Mouse (Mus musculus) neural tube, embryonic 12.5 days (tissue): ENCODE data around the gene Baz1b. TPM values are rescaled to one million over a fixed set of nuclear protein-coding genes. Genes with fewer than 3 reads are reported as not detected.

ENCODE experiments used
- ATAC-seq: fragments of 200-750 bp; cut with Nextera tagmentation; 2 replicates; pipeline ENCODE4 v1.8.0; 2017; ENCODE audit warnings: low read depth, mild to moderate bottlenecking, moderate TSS enrichment, moderate library complexity; ENCODE audit not compliant: low FRiP score
- H3K27ac ChIP-seq: fragments of 300-500 bp; sonication (generic); 2 replicates; pipeline ENCODE4 v1.5.1; 2016
- H3K27me3 ChIP-seq: fragments of 300-500 bp; sonication (generic); replicated peaks from 2 replicates; pipeline ENCODE4 v1.6.1; 2016; ENCODE audit warnings: mild to moderate bottlenecking
- H3K36me3 ChIP-seq: fragments of 300-500 bp; sonication (generic); 2 replicates; pipeline ENCODE4 v1.6.1; 2016; ENCODE audit warnings: mild to moderate bottlenecking
- H3K4me1 ChIP-seq: fragments of 300-500 bp; sonication (generic); 2 replicates; pipeline ENCODE4 v1.6.1; 2016
- H3K4me2 ChIP-seq: fragments of 300-500 bp; sonication (generic); replicated peaks from 2 replicates; pipeline ENCODE4 v1.6.1; 2016; ENCODE audit warnings: mild to moderate bottlenecking
- H3K4me3 ChIP-seq: fragments of 300-500 bp; sonication (generic); 2 replicates; pipeline ENCODE4 v1.5.1; 2016
- H3K9ac ChIP-seq: fragments of 300-500 bp; sonication (generic); 2 replicates; pipeline ENCODE4 v1.6.1; 2016; ENCODE audit warnings: mild to moderate bottlenecking
- H3K9me3 ChIP-seq: fragments of 300-500 bp; sonication (generic); 2 replicates; pipeline ENCODE4 v1.6.1; 2016; ENCODE audit warnings: mild to moderate bottlenecking
- WGBS: fragments of 180-500 bp; shearing (Covaris S2); methylation state at CpG from one replicate; pipeline ENCODE4 v1.1.7; 2016; 5-methylcytosine and 5-hydroxymethylcytosine counted together
- polyA plus RNA-seq: library from polyadenylated mRNA; unstranded; fragments of >200 nt; fragmentation: Nextera tagmentation; extraction: Ambion mirVana; gene quantifications from 2 replicates; pipeline ENCODE4 v1.2.1, GENCODE M21; 2016

Baz1b gene
- polyA plus RNA-seq, 1 experiment from 2014 or later: 54.7 TPM

DNA sequence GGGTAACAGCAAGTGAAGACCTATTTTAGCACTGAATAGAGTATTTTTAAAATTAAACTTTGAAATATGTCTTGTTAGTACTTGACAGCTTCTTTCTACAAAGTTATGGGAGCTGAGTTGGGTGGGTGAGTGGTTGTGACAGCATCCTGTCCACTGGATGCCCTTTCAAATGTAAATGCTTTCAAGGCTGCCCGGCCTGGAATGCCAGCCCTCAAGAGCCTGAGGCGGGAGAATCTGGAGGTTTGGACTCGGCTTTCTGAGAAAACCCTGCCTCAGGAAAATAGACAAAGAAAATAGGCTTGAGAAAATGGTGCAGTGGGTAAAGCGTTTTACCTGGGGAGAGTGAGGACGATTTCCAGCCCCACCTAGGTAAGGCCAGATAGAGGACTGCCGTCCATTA lies 5.3 kb upstream of the Baz1b start:
- 71% methylated on average over 6 of the region's 6 CpGs for WGBS
- H3K4me2 ChIP-seq: no peak overlapping the region
- H3K27ac ChIP-seq: no peak overlapping the region
- H3K4me1 ChIP-seq: no peaks in the 10 kb centered on the region
- H3K9me3 ChIP-seq: no peaks in the 10 kb centered on the region
- H3K27me3 ChIP-seq: no peaks in the 10 kb centered on the region
- no peak overlapping the region for H3K9ac ChIP-seq
- ATAC-seq: no peak
- H3K36me3 ChIP-seq: peaks cover 54% of the 10 kb centered on the region
- H3K4me3 ChIP-seq: no peak overlapping the region

DNA sequence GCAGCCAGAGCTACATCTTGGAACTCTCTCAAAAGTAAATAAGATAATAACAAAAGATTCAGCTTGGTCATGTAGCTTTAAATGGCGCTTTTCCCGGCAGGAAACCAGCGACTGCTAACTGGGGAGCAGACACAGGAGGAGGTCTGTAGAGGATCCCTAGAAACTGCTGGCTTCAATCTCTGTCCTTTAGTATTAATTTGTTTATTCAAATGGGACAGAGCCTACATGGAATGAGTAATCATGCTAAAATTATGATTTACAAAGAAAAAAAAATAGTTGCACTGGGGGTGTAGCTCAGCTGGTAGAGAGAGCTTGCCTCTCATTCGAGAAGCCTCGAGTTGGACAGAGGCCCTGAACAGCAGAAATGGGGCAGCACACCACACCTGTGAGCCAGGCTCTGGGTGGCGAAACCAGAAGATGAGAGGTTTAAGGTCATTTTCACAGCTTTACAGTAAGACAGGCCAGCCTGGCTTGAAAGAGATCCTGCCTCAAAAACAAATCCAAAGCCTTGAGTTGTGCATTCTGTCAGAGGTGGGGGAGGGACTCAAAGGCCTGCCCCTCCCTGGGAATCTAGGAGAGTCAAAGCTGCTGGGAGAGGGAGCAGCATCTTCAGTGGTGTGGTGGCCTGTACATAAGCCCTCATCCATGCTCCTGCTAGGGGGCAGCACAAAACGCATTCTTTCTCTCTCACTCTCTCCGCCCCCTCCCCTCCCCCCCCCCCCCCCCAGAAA lies 3.8 kb upstream of the Baz1b start:
- Histone ChIP-seq H3K27ac (no peak overlapping the region), H3K9ac (no peak overlapping the region), H3K9me3 (no peaks in the 10 kb centered on the region), H3K4me1 (no peaks in the 10 kb centered on the region), H3K4me2 (no peak overlapping the region), H3K27me3 (no peaks in the 10 kb centered on the region), H3K4me3 (no peak overlapping the region), H3K36me3 (peaks cover 39% of the 10 kb centered on the region)
- WGBS: 68% methylated on average over 8 of the region's 8 CpGs
- ATAC-seq: no peak

DNA sequence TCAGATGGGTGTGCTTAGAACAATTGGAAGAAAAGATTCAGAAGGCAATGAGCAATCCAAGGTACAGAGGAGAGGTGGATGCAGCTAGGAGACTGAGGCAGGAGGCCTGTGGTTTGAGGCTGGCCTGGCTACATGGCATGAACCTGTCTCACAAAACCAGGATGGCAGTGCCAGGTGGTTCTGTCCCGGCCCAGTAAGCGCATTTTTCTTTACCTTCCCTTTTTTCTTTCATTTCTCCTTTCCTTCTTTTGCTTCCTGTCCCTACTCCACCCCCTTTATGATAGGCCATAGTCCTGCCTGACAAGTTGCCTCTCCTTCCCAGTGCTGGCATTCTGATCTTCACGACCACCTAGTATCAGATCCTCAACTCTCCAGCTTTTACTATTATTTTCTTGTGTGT lies 2.0 kb upstream of the Baz1b start:
- H3K36me3 ChIP-seq: peaks cover 32% of the 10 kb centered on the region
- H3K27me3 ChIP-seq: no peaks in the 10 kb centered on the region
- H3K4me2 ChIP-seq: no peak overlapping the region
- 95% methylated on average over 3 of the region's 3 CpGs for WGBS
- peaks cover 16% of the 10 kb centered on the region for H3K4me1 ChIP-seq
- H3K9ac ChIP-seq: no peak overlapping the region
- ATAC-seq: no peak
- no peaks in the 10 kb centered on the region for H3K9me3 ChIP-seq
- no peak overlapping the region for H3K4me3 ChIP-seq
- no peak overlapping the region for H3K27ac ChIP-seq

- Histone ChIP-seq H3K27me3 (no peaks in the 10 kb centered on the region), H3K9me3 (no peaks in the 10 kb centered on the region), H3K9ac (no peak overlapping the region), H3K4me2 (no peak overlapping the region), H3K36me3 (peaks cover 26% of the 10 kb centered on the region), H3K4me3 (no peak overlapping the region), H3K27ac (no peak overlapping the region), H3K4me1 (peaks cover 18% of the 10 kb centered on the region)
- ATAC-seq: no peak
- 34% methylated on average over 3 of the region's 3 CpGs for WGBS
Measured at GRCm38 (mm10) chr5:135185596-135185995, 1.5 kb upstream of the Baz1b start.

DNA sequence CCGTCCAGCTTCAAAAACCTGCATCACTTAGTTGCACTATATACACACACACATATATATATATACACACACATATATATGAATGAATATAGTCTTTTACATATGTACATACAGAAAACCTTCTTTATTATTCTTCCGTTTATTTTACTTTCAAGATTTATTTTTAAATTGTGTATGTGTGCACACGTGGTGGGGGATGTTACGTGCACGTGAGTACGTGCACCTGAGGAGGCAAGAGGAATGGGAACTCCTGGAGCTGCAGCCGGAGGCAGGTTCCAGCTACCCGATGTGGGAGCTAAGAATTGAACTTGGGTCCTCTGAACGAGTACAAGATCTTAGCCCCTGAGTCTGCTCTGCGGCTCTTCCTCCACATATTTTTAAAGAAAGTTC lies 838 bp upstream of the Baz1b start:
- H3K9me3 ChIP-seq: no peaks in the 10 kb centered on the region
- WGBS: 24% methylated on average over 10 of the region's 10 CpGs
- peak overlapping the region; percentile 87 for H3K27ac ChIP-seq
- no peaks in the 10 kb centered on the region for H3K27me3 ChIP-seq
- H3K4me2 ChIP-seq: peak overlapping the region; percentile 70
- H3K9ac ChIP-seq: peak overlapping the region; percentile 97
- H3K4me1 ChIP-seq: peaks cover 18% of the 10 kb centered on the region
- H3K4me3 ChIP-seq: peak overlapping the region; percentile 97
- peaks cover 20% of the 10 kb centered on the region for H3K36me3 ChIP-seq
- ATAC-seq: 0 out of 2 replicates have a peak, but pooled peaks have one; percentile 3

DNA sequence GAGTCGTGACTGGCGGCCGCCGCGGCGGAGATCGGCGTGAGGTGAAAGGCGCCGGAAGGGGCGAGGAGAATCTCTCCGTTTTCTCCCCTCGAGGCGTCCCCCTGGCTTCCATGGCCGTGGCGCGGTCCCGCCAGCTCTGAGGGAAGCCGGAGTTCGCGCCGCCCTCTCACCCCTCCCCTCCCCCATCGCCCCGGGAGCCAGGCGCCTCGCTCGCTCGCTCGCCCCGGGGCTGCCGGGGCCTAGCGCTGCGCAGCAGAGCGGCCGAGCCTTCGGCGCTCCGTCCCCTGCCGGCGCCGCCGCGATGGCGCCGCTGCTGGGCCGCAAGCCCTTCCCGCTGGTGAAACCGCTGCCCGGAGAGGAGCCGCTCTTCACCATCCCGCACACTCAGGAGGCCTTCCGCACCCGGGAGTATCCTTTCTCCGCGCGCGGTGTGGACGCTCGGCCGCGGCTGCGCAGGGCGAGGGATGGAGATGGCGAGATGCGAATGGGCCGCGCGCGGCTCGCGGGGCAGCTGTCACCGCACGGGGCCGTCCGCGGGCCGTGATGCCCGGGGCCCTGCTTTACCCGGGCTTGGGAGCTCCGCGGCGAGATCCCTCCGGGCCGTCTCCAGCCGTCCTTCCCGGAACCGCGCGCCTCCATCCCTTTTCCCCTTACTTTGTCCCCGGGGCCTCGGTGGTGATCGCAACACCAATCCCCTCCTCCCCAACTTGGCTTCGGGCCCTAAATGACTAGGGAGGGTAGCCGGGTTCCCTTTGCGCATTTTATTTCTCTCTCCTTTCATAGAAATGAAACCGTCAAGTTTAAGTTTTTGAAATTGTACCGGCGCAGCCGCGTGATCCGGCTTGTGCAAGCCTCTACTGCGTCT lies 517 bp downstream of the Baz1b start:
- peak; percentile 72 for ATAC-seq
- under 1% methylated on average over 101 of the region's 102 CpGs for WGBS
- Histone ChIP-seq H3K9ac (peak overlapping the region; percentile 97), H3K4me1 (peaks cover 19% of the 10 kb centered on the region), H3K27me3 (no peaks in the 10 kb centered on the region), H3K27ac (peak overlapping the region; percentile 95), H3K9me3 (no peaks in the 10 kb centered on the region), H3K4me3 (peak overlapping the region; percentile 97), H3K4me2 (peak overlapping the region; percentile 70), H3K36me3 (peaks cover 8% of the 10 kb centered on the region)

GRCm38 (mm10) chr5:135188214-135188554 lies 1.1 kb downstream of the Baz1b start:
- WGBS: 2% methylated on average over 8 of the region's 8 CpGs
- H3K27me3 ChIP-seq: no peaks in the 10 kb centered on the region
- peak overlapping the region; percentile 97 for H3K4me3 ChIP-seq
- no peak overlapping the region for H3K27ac ChIP-seq
- H3K4me1 ChIP-seq: peaks cover 21% of the 10 kb centered on the region
- H3K4me2 ChIP-seq: peak overlapping the region; percentile 70
- H3K36me3 ChIP-seq: peaks cover 8% of the 10 kb centered on the region
- H3K9me3 ChIP-seq: no peaks in the 10 kb centered on the region
- H3K9ac ChIP-seq: peak overlapping the region; percentile 97
- no peak for ATAC-seq

- Histone ChIP-seq H3K27ac (no peak overlapping the region), H3K4me3 (peak overlapping the region; percentile 97), H3K36me3 (peaks cover 13% of the 10 kb centered on the region), H3K9ac (peak overlapping the region; percentile 97), H3K4me1 (peaks cover 21% of the 10 kb centered on the region), H3K4me2 (peak overlapping the region; percentile 70), H3K9me3 (no peaks in the 10 kb centered on the region), H3K27me3 (no peaks in the 10 kb centered on the region)
- WGBS: 67% methylated on average over 2 of the region's 2 CpGs
- no peak for ATAC-seq
Measured at GRCm38 (mm10) chr5:135189281-135190022, 2.4 kb downstream of the Baz1b start.

DNA sequence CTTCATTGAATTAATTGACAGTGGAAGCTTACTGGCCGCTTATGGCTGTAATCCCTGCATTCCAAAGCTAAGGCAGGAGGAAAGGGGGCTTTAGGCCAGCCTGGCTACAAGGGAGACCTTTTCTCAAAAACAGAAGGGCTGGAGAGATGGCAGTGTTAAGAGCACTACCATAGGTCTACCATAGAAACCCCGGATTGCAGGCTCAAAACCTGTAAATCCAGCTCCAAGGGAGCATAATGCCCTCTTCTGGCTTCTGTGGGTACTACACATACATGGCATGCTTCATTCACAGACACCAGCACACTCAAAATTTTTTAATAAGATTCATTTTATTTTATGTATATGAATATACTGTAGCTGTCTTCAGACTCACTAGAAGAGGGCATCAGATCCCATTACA lies 4.6 kb downstream of the Baz1b start:
- no peaks in the 10 kb centered on the region for H3K9me3 ChIP-seq
- no peak overlapping the region for H3K27ac ChIP-seq
- H3K27me3 ChIP-seq: no peaks in the 10 kb centered on the region
- H3K4me1 ChIP-seq: peaks cover 21% of the 10 kb centered on the region
- 27% methylated on average over 2 of the region's 2 CpGs for WGBS
- H3K36me3 ChIP-seq: peaks cover 24% of the 10 kb centered on the region
- H3K4me2 ChIP-seq: no peak overlapping the region
- no peak overlapping the region for H3K4me3 ChIP-seq
- ATAC-seq: no peak
- no peak overlapping the region for H3K9ac ChIP-seq

DNA sequence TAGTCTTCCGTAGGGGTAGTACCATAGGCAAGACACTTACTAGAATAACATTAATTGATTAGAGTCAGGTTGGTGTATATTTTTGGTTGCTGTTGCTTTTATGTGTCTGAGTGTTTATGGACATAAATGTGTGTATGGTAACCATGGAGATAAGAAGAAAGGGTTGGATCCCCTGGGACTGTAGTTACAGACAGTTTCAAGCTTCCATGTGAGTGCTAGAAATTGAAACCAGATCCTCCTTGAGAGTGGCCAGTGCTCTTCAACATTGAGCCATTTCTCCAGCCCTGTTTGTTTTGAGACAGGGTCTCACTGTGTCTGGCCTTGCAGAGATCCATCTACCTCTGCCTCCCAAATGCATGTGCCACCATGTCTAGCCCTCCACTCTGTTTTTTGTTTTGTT lies 5.4 kb downstream of the Baz1b start:
- Histone ChIP-seq H3K4me2 (no peak overlapping the region), H3K36me3 (peaks cover 24% of the 10 kb centered on the region), H3K27me3 (no peaks in the 10 kb centered on the region), H3K27ac (no peak overlapping the region), H3K4me3 (no peak overlapping the region), H3K9me3 (no peaks in the 10 kb centered on the region), H3K4me1 (peaks cover 21% of the 10 kb centered on the region), H3K9ac (no peak overlapping the region)
- WGBS: 95% methylated on average over 1 of the region's 1 CpGs
- ATAC-seq: no peak

- no peak for ATAC-seq
- H3K9ac ChIP-seq: no peak overlapping the region
- peaks cover 4% of the 10 kb centered on the region; the same call in 1 of the 2 replicates for H3K4me1 ChIP-seq
- no peak overlapping the region for H3K27ac ChIP-seq
- no peak overlapping the region for H3K4me3 ChIP-seq
- no peaks in the 10 kb centered on the region for H3K9me3 ChIP-seq
- H3K4me2 ChIP-seq: no peak overlapping the region
- peaks cover 39% of the 10 kb centered on the region for H3K36me3 ChIP-seq
- WGBS: 89% methylated on average over 6 of the region's 6 CpGs
- no peaks in the 10 kb centered on the region for H3K27me3 ChIP-seq
Measured at GRCm38 (mm10) chr5:135196367-135196766, 9.3 kb downstream of the Baz1b start.

- peaks cover 62% of the 10 kb centered on the region for H3K36me3 ChIP-seq
- H3K4me1 ChIP-seq: no peaks in the 10 kb centered on the region
- H3K9me3 ChIP-seq: no peaks in the 10 kb centered on the region
- H3K27ac ChIP-seq: no peak overlapping the region
- 92% methylated on average over 3 of the region's 3 CpGs for WGBS
- H3K4me3 ChIP-seq: no peak overlapping the region
- H3K4me2 ChIP-seq: no peak overlapping the region
- no peak for ATAC-seq
- no peak overlapping the region for H3K9ac ChIP-seq
- no peaks in the 10 kb centered on the region for H3K27me3 ChIP-seq
Measured at GRCm38 (mm10) chr5:135202763-135203162, 15.7 kb downstream of the Baz1b start.
